Mouse (Mus musculus) cerebellum, adult 2 months (tissue): ENCODE data around the gene Otud7b.

Experiments
- CTCF ChIP-seq: fragments of 200-500 bp; IDR thresholded peaks from 2 replicates; pipeline ENCODE4 v1.5.1; 2011; ENCODE audit warnings: low read depth, mild to moderate bottlenecking, control low read depth, low read length, moderate library complexity, borderline replicate concordance; ENCODE audit not compliant: insufficient read depth
- POLR2A ChIP-seq: fragments of 200-500 bp; IDR thresholded peaks from 2 replicates; pipeline ENCODE4 v1.6.1; 2011; ENCODE audit warnings: low read length, control low read depth, borderline replicate concordance; ENCODE audit not compliant: insufficient read depth

- TF ChIP-seq CTCF (no peak), POLR2A (peak; percentile 98)
Observed at GRCm38 (mm10) chr3:96197129-96197749, 92.9 kb downstream of the Otud7b start.
